Mouse (Mus musculus) lung, postnatal 0 days (tissue): ENCODE results near the gene Hdac9.

Source experiments
- CTCF ChIP-seq: IDR thresholded peaks from 2 replicates; pipeline ENCODE4 v1.5.1; 2016; ENCODE audit warnings: antibody characterized with exemption, mild to moderate bottlenecking
- EP300 ChIP-seq: IDR thresholded peaks from 2 replicates; pipeline ENCODE4 v1.6.1; 2016; ENCODE audit warnings: antibody characterized with exemption, mild to moderate bottlenecking, control low read depth

DNA sequence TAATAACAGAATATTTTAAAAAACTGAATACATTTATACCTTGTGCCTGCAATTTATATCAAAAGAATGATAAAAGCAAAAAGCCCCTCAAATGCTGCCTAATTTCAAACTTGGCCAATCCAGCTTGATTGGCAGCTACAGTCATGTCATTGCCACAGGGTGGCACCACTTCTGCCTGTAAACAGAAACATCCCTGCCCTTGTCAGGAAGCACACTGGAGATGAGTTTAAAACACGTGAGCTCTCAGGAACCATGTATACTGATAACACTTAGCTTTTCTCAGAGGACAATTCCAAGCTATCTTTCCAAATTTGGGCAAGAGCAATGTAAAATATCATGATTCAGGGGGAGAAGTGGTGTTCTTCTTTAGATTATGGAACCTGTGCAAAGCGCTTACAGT lies 465.7 kb downstream of the Hdac9 start:
- no peak for TF ChIP-seq EP300
- peak; percentile 62 for TF ChIP-seq CTCF
